Mouse (Mus musculus) neutrophil, adult 5-6 weeks (primary cell): Measurements from ENCODE around the gene Becn1. TPM values are rescaled to one million over a fixed set of nuclear protein-coding genes. Genes with fewer than 3 reads are reported as not detected.

Source experiments
- ATAC-seq: fragments of 151-379, 151-347 bp; 2 replicates; pipeline ENCODE4 v1.8.0; 2017; ENCODE audit warnings: mild to moderate bottlenecking, moderate TSS enrichment; ENCODE audit not compliant: insufficient number of reproducible peaks, poor library complexity, low FRiP score, severe bottlenecking; ENCODE audit errors: extremely low read depth
- total RNA-seq: library from RNA; stranded (forward); fragments of 200-1000 nt; gene quantifications from 2 replicates; pipeline ENCODE4 v1.2.3, GENCODE M21; 2017

Gene Becn1
- total RNA-seq, 1 experiment from 2014 or later, result 291 TPM

- ATAC-seq, result no peak
These were observed 24.5 kb downstream of the Becn1 start for GRCm38 (mm10) chr11:101277381-101278222.

GRCm38 (mm10) chr11:101276319-101277070 lies 25.6 kb downstream of the Becn1 start:
- ATAC-seq, result no peak

- ATAC-seq, result no peak
These were observed 26.8 kb downstream of the Becn1 start for GRCm38 (mm10) chr11:101275309-101275708.

- ATAC-seq, result no peak
These were observed 29.6 kb downstream of the Becn1 start for GRCm38 (mm10) chr11:101272446-101272845.

GRCm38 (mm10) chr11:101269577-101270116 lies 32.4 kb downstream of the Becn1 start:
- ATAC-seq, result no peak

GRCm38 (mm10) chr11:101265906-101266305 lies 36.2 kb downstream of the Becn1 start:
- no peak for ATAC-seq

GRCm38 (mm10) chr11:101264954-101265471 lies 37.1 kb downstream of the Becn1 start:
- ATAC-seq, result no peak

GRCm38 (mm10) chr11:101263989-101264280 lies 38.2 kb downstream of the Becn1 start:
- no peak for ATAC-seq

DNA sequence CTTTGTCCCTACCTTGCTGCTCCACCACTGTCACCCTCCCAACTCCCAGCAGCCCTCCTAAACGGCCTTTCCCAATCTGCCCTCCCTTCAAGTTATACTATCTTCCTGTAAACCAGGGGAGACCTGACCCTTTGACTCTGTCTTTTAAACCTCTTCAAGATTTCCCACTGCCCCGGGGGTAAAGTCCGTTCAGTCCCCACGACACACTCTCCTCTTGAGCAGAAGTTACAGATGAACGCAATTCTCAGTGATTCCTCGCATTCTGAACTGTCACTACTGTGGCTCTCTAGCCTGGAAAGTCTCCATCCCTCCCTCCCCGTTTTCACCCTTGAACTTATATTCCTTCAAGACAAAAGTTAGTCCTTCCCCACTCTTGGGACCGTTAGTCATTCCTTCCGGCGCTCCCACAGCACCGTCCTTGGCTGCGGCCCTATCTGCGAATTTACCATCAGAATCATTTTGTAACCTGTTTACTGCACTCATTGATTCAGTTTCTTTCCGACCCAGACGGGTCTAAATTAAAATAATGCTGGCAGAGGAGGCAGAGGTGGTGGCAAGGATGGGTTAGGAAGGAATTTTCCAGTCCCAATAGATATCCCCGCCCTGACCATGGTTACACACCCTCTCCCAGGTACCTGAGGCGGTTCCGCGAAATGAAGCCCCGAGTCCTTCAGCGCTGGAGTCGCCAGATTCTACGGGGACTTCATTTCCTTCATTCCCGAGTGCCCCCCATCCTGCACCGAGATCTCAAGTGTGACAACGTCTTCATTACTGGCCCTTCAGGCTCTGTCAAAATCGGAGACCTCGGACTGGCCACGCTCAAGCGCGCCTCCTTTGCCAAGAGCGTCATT lies 38.7 kb downstream of the Becn1 start:
- no peak for ATAC-seq

GRCm38 (mm10) chr11:101262272-101262967 lies 39.7 kb downstream of the Becn1 start:
- no peak for ATAC-seq

DNA sequence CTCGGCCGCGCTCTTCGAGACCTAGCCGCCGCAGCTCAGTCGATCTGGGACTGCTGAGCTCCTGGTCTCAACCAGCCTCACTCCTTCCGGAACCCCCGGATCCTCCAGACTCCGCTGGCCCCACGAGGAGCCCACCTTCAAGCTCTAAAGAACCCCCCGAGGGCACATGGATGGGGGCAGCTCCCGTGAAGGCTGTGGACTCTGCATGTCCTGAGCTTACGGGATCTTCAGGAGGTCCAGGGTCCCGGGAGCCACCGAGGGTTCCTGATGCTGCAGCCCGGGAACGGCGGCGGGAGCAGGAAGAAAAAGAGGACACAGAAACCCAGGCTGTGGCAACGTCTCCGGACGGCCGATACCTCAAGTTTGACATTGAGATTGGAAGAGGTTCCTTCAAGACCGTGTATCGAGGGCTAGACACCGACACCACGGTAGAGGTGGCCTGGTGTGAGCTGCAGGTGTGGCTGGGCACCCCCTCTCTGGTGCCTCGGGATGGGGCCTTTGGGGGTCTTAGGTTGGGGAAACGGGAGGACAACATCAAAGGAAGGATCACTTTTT lies 41.2 kb downstream of the Becn1 start:
- no peak for ATAC-seq

GRCm38 (mm10) chr11:101259948-101260825 lies 41.9 kb downstream of the Becn1 start, which contains the start of gene Wnk4:
TSS of gene Wnk4 (plus strand) at chr11:101260567.
- 0 out of 2 replicates have a peak, but pooled peaks have one; percentile 3 for ATAC-seq

GRCm38 (mm10) chr11:101259261-101259712 lies 42.8 kb downstream of the Becn1 start:
- no peak for ATAC-seq

DNA sequence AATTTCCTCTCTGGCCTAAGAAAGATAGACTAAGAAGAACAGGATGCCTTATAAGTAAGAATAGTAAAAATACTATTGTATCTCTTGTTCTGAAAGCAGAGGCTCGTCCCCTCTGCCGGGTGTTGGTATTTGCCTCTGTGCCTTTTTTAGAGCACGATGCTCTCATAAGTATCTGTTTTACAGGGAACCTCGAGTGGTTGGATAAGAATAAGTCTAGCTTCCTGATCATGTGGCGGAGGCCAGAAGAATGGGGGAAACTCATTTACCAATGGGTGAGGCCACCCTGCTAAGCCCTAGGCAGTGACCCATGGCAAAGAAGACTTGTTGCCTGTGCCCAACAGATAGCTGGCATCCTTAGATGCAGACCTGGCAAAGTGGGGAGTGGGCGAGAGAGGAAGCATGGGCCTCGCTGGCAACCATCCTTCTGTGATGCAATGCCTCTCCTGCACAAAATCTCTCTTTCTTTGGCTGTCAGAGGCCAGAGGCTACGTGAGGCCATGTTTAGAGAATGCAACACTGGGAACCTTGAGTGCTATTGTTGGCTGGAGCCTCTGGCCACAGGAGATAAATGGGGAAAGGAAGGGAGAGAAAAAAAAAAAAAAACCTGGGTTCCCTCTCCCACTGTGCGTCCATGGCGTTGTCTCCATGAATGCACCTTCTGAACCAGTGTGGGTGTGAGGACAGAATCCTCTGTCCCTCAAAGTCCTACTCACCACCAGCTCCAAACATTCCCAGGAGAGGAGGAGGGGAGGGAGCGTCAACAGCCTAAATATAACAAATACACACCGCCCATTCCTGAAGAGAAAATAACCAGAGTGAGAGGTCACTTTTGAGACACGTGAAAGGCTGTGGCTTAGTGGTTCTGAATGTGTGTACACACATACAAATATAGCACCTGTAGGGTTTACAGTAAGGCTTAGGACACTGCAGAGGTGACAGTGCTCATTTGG lies 46.0 kb downstream of the Becn1 start:
- no peak for ATAC-seq

GRCm38 (mm10) chr11:101253613-101254389 lies 48.3 kb downstream of the Becn1 start, which contains the start of gene Vps25:
TSS of gene Vps25 (plus strand) at chr11:101253707.
- peak; percentile 94 for ATAC-seq
